ENCODE assay signal across 18 mouse cellular contexts in the genomic region with DNA sequence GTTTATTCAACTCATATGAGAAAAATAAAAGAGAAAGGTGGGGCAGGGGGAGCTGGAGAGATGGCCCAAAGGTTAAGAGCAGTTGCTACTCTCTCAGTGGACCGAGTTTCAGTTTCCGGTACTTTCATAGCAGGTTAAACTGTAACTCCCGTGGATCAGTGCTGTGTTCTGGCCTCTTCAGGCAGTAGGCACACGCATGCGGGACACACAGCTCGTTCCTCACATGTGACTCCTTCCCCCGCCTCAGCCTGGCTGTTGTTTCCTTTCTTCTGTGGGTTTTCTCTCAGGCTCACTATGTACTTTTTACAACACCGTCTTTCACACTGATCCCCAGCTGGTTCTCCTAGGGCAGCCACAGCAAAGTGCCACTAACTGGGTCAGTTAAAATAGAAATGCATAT.
DNase-seq lines count a peak whose midpoint lies in the region; ATAC-seq and TF ChIP-seq lines count a peak whose summit lies in the region.
"Had no signal": no experiment of that assay in that cellular context is flagged by ENCODE, and none has a peak within 500 bp of the region (broad histone marks: within the 10 kb centered on the region; RNA-seq: fewer than 3 reads in every experiment).

No protein-coding gene starts in this region.

- TF ChIP-seq CTCF in CH12.LX (conservative IDR thresholded peaks at IDR 0.05 in 1 of 2, IDR thresholded peaks at IDR 0.05 in 1 of 2; ENCODE audit: low read depth in 2 of 2, low read length in 2 of 2): no peak

- TF ChIP-seq EP300 in CH12.LX (IDR thresholded peaks at IDR 0.05; ENCODE audit: low read length): no peak

- H3K4me3 ChIP-seq in liver, embryonic 16.5 days (ENCODE audit: low read depth, low read length): no peak overlapping the region
- no peak overlapping the region for H3K4me3 ChIP-seq in liver, embryonic 12.5 days
- no peak overlapping the region for H3K4me3 ChIP-seq in CH12.LX (replicated peaks in 1 of 3; ENCODE audit: low read depth in 2 of 3, low read length in 2 of 3, poor library complexity in 1 of 3)
- H3K4me3 ChIP-seq: embryonic facial prominence, embryonic 15.5 days; forebrain, embryonic 12.5 days; heart, embryonic 13.5 days; liver, embryonic 13.5 days; megakaryocyte, embryonic 14.5 days had no signal

- no peaks in the 10 kb centered on the region for H3K79me2 ChIP-seq in CH12.LX (replicated peaks; ENCODE audit: control insufficient read depth, extremely low read depth, insufficient read depth, poor library complexity, severe bottlenecking)

- H3K27me3 ChIP-seq in liver, embryonic 16.5 days (ENCODE audit: control insufficient read depth, insufficient read depth, low read depth, low read length): no peaks in the 10 kb centered on the region
- H3K27me3 ChIP-seq in liver, embryonic 12.5 days (replicated peaks): no peaks in the 10 kb centered on the region
- H3K27me3 ChIP-seq in CH12.LX (replicated peaks): no peaks in the 10 kb centered on the region
- H3K27me3 ChIP-seq: embryonic facial prominence, embryonic 15.5 days; forebrain, embryonic 12.5 days; heart, embryonic 13.5 days; liver, embryonic 13.5 days; megakaryocyte, embryonic 14.5 days; Patski had no signal

- DNase-seq in CD4-positive, CD25-positive, alpha-beta regulatory T cell, adult 2 months (ENCODE audit: low read depth, low spot score): peak; percentile 2
- no peak for DNase-seq in CH12.LX (ENCODE audit: extremely low read depth)
- peak; percentile 6 to 59 for DNase-seq in kidney, postnatal 25 days
- no peak for DNase-seq in embryo, embryonic 11 days
- DNase-seq in left cerebral cortex, adult 18-20 months (ENCODE audit: low spot score in 2 of 2): no peak
- DNase-seq: adrenal gland, adult 2 months; cerebellum, adult 18-20 months; heart, postnatal 4 days; layer of hippocampus, adult 9-11 months; liver, embryonic 13.5 days had no signal

- H3K4me2 ChIP-seq in liver, embryonic 16.5 days (ENCODE audit: low read depth, low read length): no peak overlapping the region
- no peak overlapping the region for H3K4me2 ChIP-seq in liver, embryonic 12.5 days
- H3K4me2 ChIP-seq in CH12.LX (ENCODE audit: insufficient read depth, low read depth, poor library complexity, severe bottlenecking): peak overlapping the region; percentile 35
- H3K4me2 ChIP-seq: embryonic facial prominence, embryonic 15.5 days; forebrain, embryonic 12.5 days; heart, embryonic 13.5 days; liver, embryonic 13.5 days had no signal

- no peaks in the 10 kb centered on the region for H3K36me3 ChIP-seq in liver, embryonic 16.5 days (ENCODE audit: control insufficient read depth, insufficient read depth)
- no peaks in the 10 kb centered on the region for H3K36me3 ChIP-seq in liver, embryonic 12.5 days
- H3K36me3 ChIP-seq in CH12.LX (replicated peaks in 1 of 2; ENCODE audit: control insufficient read depth in 1 of 2, insufficient read depth in 1 of 2, low read length in 1 of 2): no peaks in the 10 kb centered on the region
- H3K36me3 ChIP-seq: embryonic facial prominence, embryonic 15.5 days; forebrain, embryonic 12.5 days; heart, embryonic 13.5 days; liver, embryonic 13.5 days had no signal

- ATAC-seq in CD4-positive, CD25-positive, alpha-beta regulatory T cell, adult 4 months: no peak
- ATAC-seq in liver, embryonic 16.5 days (ENCODE audit: low read depth): peak; percentile 68
- no peak for ATAC-seq in liver, embryonic 12.5 days
- ATAC-seq: Patski had no signal

- WGBS in liver, embryonic 16.5 days (ENCODE audit: insufficient replicate concordance): 46% methylated on average over 8 of the region's 8 CpGs
- WGBS in liver, embryonic 12.5 days (ENCODE audit: insufficient replicate concordance): 63% methylated on average over 8 of the region's 8 CpGs

- TF ChIP-seq RAD21 in CH12.LX (IDR thresholded peaks at IDR 0.05; ENCODE audit: low read depth, low read length): no peak

- H3K27ac ChIP-seq in liver, embryonic 16.5 days (ENCODE audit: low read length): 0 out of 2 replicates have a peak overlapping the region, but pooled peaks have one; percentile 30
- no peak overlapping the region for H3K27ac ChIP-seq in liver, embryonic 12.5 days
- no peak overlapping the region for H3K27ac ChIP-seq in CH12.LX (ENCODE audit: insufficient read depth, low read depth)
- H3K27ac ChIP-seq: embryonic facial prominence, embryonic 15.5 days; forebrain, embryonic 12.5 days; heart, embryonic 13.5 days; liver, embryonic 13.5 days had no signal

- H3K9ac ChIP-seq in liver, embryonic 16.5 days (ENCODE audit: low read depth, low read length): no peak overlapping the region
- no peak overlapping the region for H3K9ac ChIP-seq in liver, embryonic 12.5 days
- H3K9ac ChIP-seq in CH12.LX (ENCODE audit: insufficient read depth, low read depth): no peak overlapping the region
- H3K9ac ChIP-seq: embryonic facial prominence, embryonic 15.5 days; forebrain, embryonic 12.5 days; heart, embryonic 13.5 days; liver, embryonic 13.5 days had no signal

- dilution Hi-C loops in CH12.LX (cut with MboI; ENCODE audit: extremely low pct_ligation_motif_present, extremely low pct_unique_long_range_greater_than_20kb, low sequenced_read_pairs): no loop called here

- H3K9me3 ChIP-seq in liver, embryonic 16.5 days (replicated peaks; ENCODE audit: control insufficient read depth, low read length): no peaks in the 10 kb centered on the region
- no peaks in the 10 kb centered on the region for H3K9me3 ChIP-seq in liver, embryonic 12.5 days (replicated peaks)
- no peaks in the 10 kb centered on the region for H3K9me3 ChIP-seq in CH12.LX (replicated peaks; ENCODE audit: low read length)
- H3K9me3 ChIP-seq: embryonic facial prominence, embryonic 15.5 days; forebrain, embryonic 12.5 days; heart, embryonic 13.5 days; liver, embryonic 13.5 days; megakaryocyte, embryonic 14.5 days had no signal

- no peak for TF ChIP-seq POLR2A in CH12.LX (IDR thresholded peaks at IDR 0.05; ENCODE audit: low read depth, low read length)

- no peaks in the 10 kb centered on the region; the same call in 1 of the 2 replicates for H3K4me1 ChIP-seq in liver, embryonic 16.5 days (ENCODE audit: control insufficient read depth, low read depth, low read length)
- no peaks in the 10 kb centered on the region for H3K4me1 ChIP-seq in liver, embryonic 12.5 days
- H3K4me1 ChIP-seq in CH12.LX (ENCODE audit: control insufficient read depth in 1 of 2, insufficient read depth in 2 of 2): peaks cover 2 to 17% of the 10 kb centered on the region in 2 experiments; a peak in 2 of 4 replicates
- H3K4me1 ChIP-seq: forebrain, embryonic 12.5 days; heart, embryonic 13.5 days; megakaryocyte, embryonic 14.5 days had no signal

- in situ Hi-C loops in CH12.LX (cut with MboI; ENCODE audit: low pct_ligation_motif_present, low pct_unique_long_range_greater_than_20kb, low sequenced_read_pairs): no loop called here

TF ChIP-seq in CH12.LX, 34 proteins besides CTCF, POLR2A, EP300 and RAD21:
- TF ChIP-seq MYC (IDR thresholded peaks at IDR 0.05; ENCODE audit: low read depth, low read length) (no peak), CHD2 (IDR thresholded peaks at IDR 0.05; ENCODE audit: low read length) (no peak), RCOR1 (conservative IDR thresholded peaks at IDR 0.05; ENCODE audit: low read depth, low read length) (no peak), IRF4 (IDR thresholded peaks at IDR 0.05; ENCODE audit: low read depth, low read length) (no peak)
TF ChIP-seq in CH12.LX: peak in this region for 0.

Comparison
In these comparisons a context has a peak if more than half of its experiments do, and no peak if none do; other contexts are left out.
1. DNase-seq: peak in CD4-positive, CD25-positive, alpha-beta regulatory T cell, adult 2 months (single experiment) and kidney, postnatal 25 days (2 of 2); none in CH12.LX (single experiment), embryo, embryonic 11 days (single experiment) and left cerebral cortex, adult 18-20 months (0 of 2).